Mouse (Mus musculus) heart, postnatal 25 days (tissue): ENCODE results near the gene Rimkla. TPM values are rescaled to one million over a fixed set of nuclear protein-coding genes. Genes with fewer than 3 reads are reported as not detected.
A peak's percentile ranks its signal among the peaks of the same experiment; 100 is the strongest.

Experiments
- DNase-seq: peaks from one replicate; pipeline ENCODE4 v3.0.0; 2022; ENCODE audit warnings: low spot score
- intact Hi-C: fragments of 180-260 bp; cut with DNase I; formaldehyde crosslinking; loops from one replicate; pipeline ENCODE4 v1.15.1; 2025
- total RNA-seq, 2 experiments: library from RNA; stranded (reverse); gene quantifications; 2 replicates each; pipeline ENCODE4 v1.2.3; 2021

The Rimkla gene
- total RNA-seq, 2 experiments from 2014 or later: 0.31 to 0.67 TPM

DNA sequence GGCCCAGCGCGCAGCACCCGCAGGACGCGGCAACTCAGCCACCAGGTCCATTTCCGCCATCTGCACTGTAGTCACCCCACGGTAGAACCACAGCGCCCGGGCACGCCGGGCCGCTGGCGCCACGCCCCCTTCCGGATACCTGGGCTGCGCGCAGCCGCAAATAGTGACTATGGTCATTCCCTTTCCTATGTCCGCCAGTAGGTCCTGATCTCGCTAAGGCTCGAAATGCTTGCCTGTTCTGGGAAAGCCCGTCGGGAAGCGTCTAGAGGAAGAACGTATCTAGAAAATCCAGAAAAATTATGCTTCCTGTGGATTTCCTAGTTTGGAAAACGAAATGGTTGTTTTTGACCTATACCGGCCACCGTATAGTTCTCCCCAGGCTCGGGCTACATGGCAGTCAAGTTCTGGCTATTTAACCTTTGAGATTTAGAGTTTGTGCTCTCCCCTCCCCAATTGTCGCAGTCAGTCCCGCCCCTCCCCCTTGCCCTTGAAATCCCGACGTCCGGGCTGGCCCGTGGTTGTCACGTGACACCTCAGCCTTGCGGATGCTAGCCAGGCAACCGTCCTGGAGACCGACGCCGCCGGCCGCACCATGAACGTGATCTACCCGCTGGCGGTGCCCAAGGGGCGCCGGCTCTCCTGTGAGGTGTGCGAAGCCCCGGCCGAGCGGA lies 70.0 kb downstream of the Rimkla start, which contains the start of the genes Ppcs and Zmynd12:
Gene Ppcs, minus strand, starts transcription at position 127 of the 671 bp plus-strand sequence.
Gene Zmynd12, plus strand, starts transcription at position 521 of the 671 bp plus-strand sequence.
- peak; percentile 80 for DNase-seq
- intact Hi-C loops: loop anchor here (2.0 to 5.0 kb wide), 4 partner anchors 100 to 175 kb away; partner anchors contain the start of genes Frg2f1 and Ppih

GRCm38 (mm10) chr4:119421921-119422293 lies 70.5 kb downstream of the Rimkla start:
- DNase-seq: no peak
- intact Hi-C loops: loop anchor here (2.0 to 5.0 kb wide), 4 partner anchors 100 to 175 kb away; partner anchors contain the start of genes Frg2f1 and Ppih

GRCm38 (mm10) chr4:119421191-119421590 lies 71.2 kb downstream of the Rimkla start:
- intact Hi-C loops: loop anchor here (5.0 kb wide), 3 partner anchors 99 to 174 kb away; partner anchors contain the start of gene Ppih
- no peak for DNase-seq

DNA sequence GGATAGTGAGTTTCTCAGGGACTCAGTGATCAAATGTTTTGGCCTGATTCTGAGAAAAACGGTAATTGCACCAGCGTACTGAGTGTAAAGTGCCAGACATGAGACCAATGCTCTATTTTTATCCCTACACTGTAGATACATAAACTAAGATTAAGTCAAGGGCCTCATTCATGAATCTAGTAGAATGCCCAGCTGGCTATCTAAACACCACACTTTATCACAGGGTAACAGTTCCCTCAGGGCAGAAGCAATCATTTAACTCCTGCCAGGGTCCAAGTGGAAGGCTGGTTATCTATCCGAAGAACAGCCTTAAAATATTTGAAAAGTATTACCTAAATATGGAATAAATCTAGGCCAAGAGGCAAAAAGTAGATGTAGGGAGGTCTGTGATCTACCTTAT lies 74.5 kb downstream of the Rimkla start:
- intact Hi-C loops: no loop called here
- no peak for DNase-seq

GRCm38 (mm10) chr4:119417270-119417669 lies 75.2 kb downstream of the Rimkla start:
- intact Hi-C loops: no loop called here
- DNase-seq: no peak

Other genes starting within 250 kb of the Rimkla start
- under 1 TPM in 1 of 2 experiments, not detected in 1; 0.06 TPM for gene Cldn19, start 237.2 kb downstream of the Rimkla start, total RNA-seq
- gene Ybx1, start 198.0 kb downstream of the Rimkla start, total RNA-seq: 100 to 1,000 TPM; 786 to 800 TPM
- 10 to 100 TPM; 10.3 to 11.1 TPM for gene Ppih, start 172.1 kb downstream of the Rimkla start, total RNA-seq
- under 1 TPM in 1 of 2 experiments, not detected in 1; 0.34 TPM for gene Ccdc30, start 77.1 kb downstream of the Rimkla start, total RNA-seq
- 1 to 10 TPM; 8.9 TPM for gene Ppcs, start 70.2 kb downstream of the Rimkla start, total RNA-seq
- gene Zmynd12, start 69.8 kb downstream of the Rimkla start, total RNA-seq: not detected
- gene Foxj3, start 44.4 kb upstream of the Rimkla start, total RNA-seq: 10 to 100 TPM; 30.6 to 34.9 TPM
- 1 to 10 TPM; 5.4 to 5.5 TPM for gene Frg2f1, start 46.9 kb upstream of the Rimkla start, total RNA-seq
- not detected for gene Guca2a, start 145.1 kb upstream of the Rimkla start, total RNA-seq
- not detected for gene Guca2b, start 166.3 kb upstream of the Rimkla start, total RNA-seq
- gene Hivep3, start 241.2 kb upstream of the Rimkla start, total RNA-seq: 1 to 10 TPM; 5.1 to 5.2 TPM